Mouse (Mus musculus): ENCODE data around the gene Gcm1.

DNA sequence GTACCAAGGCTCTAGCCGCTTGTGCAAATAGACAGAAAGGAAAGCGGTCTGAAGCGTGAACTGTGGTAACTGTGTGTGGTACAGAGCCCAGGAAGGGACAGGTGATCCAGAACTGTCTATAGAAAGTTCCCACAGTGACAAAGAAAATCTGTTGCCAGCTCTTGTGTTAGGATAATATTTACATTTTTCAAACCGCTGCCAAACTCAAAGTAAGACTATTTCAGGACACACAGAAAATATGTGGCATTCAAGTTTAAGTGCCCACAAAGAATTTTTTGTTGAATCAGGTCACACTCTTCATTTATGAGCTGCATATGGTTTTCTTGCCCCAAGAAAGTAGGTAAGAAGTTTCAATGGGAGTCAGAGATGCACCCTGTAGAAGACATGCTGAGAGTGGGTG is 18.8 kb upstream of the Gcm1 start:
- TF ChIP-seq GATA1 (IDR thresholded peaks at IDR 0.05; ENCODE audit: borderline replicate concordance, low read length) (no peak), CTCF (IDR thresholded peaks at IDR 0.05; ENCODE audit: low read depth, low read length) (no peak), POLR2AphosphoS5 (IDR thresholded peaks at IDR 0.05; ENCODE audit: insufficient replicate concordance, low read depth, low read length) (no peak)
